Mouse (Mus musculus): ENCODE data around the gene Atxn7l1.
"Not testable (repeated sequence)": the region's sequence is repeated elsewhere in the genome, so short reads cannot be mapped to it uniquely, and the experiment has no call there.

The Atxn7l1 gene

DNA sequence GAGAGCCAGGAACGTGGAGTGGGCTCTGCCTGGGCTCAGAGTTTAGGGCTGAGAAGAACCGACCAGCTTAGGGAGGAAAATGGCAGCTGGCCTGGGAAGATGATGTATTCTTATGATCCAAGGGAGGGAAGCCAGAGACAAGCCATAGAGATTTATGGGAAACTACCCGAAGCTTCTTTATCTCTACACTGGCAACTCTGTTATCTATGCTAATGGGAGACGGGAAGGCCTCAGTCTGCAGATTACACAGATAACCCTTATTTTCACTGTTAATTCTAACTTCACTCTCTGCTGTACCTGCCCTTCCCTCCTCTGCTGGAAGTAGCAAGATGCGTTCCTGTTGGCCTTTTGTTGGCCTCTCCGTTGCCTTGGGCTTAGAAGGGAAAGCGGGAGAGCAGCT lies 5.6 kb downstream of the Atxn7l1 start:
- no peak for DNase-seq (ENCODE audit: low spot score)

- DNase-seq (ENCODE audit: low spot score), result no peak
Observed at GRCm38 (mm10) chr12:33153850-33154249, 6.4 kb downstream of the Atxn7l1 start.

- DNase-seq (ENCODE audit: low spot score), result no peak
Observed at GRCm38 (mm10) chr12:33154732-33155131, 7.2 kb downstream of the Atxn7l1 start.

GRCm38 (mm10) chr12:33156334-33157018 lies 9.0 kb downstream of the Atxn7l1 start:
- DNase-seq (ENCODE audit: low spot score), result no peak

DNA sequence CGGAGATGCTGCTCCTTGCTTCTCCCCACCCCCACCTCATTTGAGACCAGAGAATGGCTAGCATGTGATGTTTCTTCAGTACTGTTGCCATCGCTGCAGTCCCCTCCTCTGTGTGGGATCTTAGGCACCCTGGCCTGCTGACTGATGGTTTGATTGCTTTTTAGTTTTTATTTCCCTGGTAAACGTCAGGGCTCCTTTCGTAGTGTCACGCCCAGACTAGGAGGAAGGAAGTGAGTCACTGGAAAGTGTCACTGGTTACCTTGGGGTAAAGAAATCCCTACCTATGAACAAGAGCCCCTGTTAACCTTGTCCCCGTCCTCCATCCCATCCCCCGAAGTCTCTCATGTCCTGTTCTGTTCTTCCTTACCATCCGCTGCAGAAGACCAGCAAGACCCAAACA lies 10.8 kb downstream of the Atxn7l1 start:
- DNase-seq (ENCODE audit: low spot score), result no peak

- DNase-seq (ENCODE audit: low spot score), result no peak
Observed at GRCm38 (mm10) chr12:33160406-33160805, 12.9 kb downstream of the Atxn7l1 start.

- DNase-seq (ENCODE audit: low spot score), result no peak
Observed at GRCm38 (mm10) chr12:33162541-33162940, 15.0 kb downstream of the Atxn7l1 start.

DNA sequence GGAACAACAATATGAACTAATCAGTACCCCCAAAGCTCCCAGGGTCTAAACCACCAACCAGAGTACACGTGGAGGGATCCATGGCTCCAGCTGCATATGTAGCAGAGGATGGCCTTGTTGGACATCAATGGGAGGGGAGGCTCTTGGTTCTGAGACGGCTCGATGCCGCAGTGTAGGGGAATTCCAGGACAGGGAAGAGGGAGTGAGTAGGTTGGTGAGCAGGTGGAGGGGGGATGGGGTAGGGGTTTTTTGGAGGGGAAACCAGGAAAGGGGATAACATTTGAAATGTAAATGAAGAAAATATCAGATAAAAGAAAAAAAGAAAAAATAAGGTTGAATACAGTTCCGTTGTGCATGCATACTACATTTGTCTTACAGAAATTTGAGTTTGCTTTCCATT lies 16.5 kb downstream of the Atxn7l1 start:
- DNase-seq (ENCODE audit: low spot score), result not testable (repeated sequence)

GRCm38 (mm10) chr12:33166712-33167111 lies 19.2 kb downstream of the Atxn7l1 start:
- DNase-seq (ENCODE audit: low spot score), result no peak

GRCm38 (mm10) chr12:33167545-33167944 lies 20.1 kb downstream of the Atxn7l1 start:
- DNase-seq (ENCODE audit: low spot score), result no peak

- no peak for DNase-seq (ENCODE audit: low spot score)
Observed at GRCm38 (mm10) chr12:33168491-33168890, 21.0 kb downstream of the Atxn7l1 start.

GRCm38 (mm10) chr12:33169777-33170494 lies 22.4 kb downstream of the Atxn7l1 start:
- DNase-seq (ENCODE audit: low spot score), result no peak

- DNase-seq (ENCODE audit: low spot score), result no peak
Observed at GRCm38 (mm10) chr12:33170822-33171221, 23.3 kb downstream of the Atxn7l1 start.

- DNase-seq (ENCODE audit: low spot score), result no peak
Observed at GRCm38 (mm10) chr12:33172926-33173325, 25.4 kb downstream of the Atxn7l1 start.

DNA sequence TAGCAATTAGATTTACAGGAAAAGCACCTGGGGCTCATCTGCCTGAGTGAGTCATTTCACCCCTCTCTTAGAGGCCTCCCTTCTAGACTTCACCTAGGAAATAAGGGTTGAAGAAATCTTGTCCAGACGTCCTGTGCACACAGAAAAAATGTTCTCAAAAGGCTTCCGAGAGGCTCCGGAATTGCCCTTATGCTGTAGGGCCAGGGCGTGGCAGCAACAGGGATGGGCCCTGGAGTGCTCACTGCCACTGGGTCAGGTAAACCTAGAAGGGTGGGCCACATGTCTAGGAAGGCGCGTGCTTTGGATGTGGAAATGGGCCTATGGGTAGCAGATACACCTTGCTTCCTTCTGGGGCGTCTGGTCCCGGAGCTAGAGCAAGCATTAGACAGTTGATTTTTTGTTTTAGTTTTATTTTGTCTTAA lies 26.2 kb downstream of the Atxn7l1 start:
- DNase-seq (ENCODE audit: low spot score), result no peak

DNA sequence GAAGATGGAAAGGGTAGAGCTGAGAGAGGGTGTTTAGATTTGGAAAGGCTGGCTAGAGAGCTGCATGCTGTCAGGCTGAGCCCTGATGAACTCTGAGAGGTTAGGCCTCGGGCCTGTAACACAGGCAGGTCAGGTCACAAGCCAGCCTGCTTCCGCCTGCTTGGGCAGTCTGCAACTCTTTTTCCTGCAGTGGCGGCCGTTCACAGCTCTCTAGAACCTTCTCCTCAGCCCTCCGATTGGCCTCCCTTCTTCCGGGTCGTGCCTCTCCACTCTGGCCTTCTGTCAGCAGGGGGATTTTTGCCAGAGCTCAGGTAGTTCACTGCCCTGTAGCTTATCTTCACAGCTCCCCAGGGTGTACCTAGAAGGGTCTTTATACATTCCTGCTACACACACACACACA lies 26.7 kb downstream of the Atxn7l1 start:
- DNase-seq (ENCODE audit: low spot score), result no peak

GRCm38 (mm10) chr12:33174675-33175357 lies 27.3 kb downstream of the Atxn7l1 start:
- no peak for DNase-seq (ENCODE audit: low spot score)

GRCm38 (mm10) chr12:33175621-33176554 lies 28.4 kb downstream of the Atxn7l1 start:
- peak; percentile 64 for DNase-seq (ENCODE audit: low spot score)

DNA sequence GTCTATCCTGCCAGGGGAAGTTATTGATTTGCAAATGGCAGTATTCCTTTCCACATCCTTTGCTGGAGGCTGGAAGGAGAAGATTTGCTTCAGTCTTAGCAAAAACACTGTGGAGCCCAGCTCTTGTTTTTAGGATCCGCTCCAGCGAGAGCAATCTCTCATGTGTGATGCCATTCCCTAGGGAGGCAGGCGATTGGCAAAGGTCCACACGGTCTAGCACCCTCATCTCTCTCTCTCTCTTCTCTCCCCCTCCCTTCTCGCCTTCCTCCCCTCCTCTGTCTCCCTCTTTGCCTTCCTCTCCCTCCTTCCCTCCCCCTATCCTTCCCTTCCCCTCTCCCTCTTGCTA lies 29.0 kb downstream of the Atxn7l1 start:
- DNase-seq (ENCODE audit: low spot score), result no peak

DNA sequence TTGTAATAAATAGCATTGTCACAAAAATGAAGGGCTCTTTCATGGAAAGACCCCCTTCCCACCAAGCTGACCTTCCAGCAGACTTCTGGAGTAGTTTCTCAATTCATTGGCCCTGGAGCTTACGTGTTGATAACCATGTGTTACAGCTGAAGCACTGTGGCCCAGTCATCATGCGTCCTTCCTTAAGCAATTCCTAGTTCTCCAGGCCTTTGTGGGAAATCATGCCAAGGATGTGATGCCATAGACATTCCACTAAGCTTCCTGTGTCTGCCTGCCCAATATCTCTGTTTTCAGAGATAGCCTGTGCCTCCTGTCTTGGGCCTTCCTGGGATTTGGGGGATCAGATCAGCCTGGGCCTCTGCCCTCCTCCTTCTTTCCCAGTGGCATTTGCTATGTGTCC lies 32.9 kb downstream of the Atxn7l1 start:
- DNase-seq (ENCODE audit: low spot score), result no peak

GRCm38 (mm10) chr12:33181875-33182274 lies 34.4 kb downstream of the Atxn7l1 start:
- no peak for DNase-seq (ENCODE audit: low spot score)
